Mouse (Mus musculus): Measurements from ENCODE around the gene Ndufa13.

DNA sequence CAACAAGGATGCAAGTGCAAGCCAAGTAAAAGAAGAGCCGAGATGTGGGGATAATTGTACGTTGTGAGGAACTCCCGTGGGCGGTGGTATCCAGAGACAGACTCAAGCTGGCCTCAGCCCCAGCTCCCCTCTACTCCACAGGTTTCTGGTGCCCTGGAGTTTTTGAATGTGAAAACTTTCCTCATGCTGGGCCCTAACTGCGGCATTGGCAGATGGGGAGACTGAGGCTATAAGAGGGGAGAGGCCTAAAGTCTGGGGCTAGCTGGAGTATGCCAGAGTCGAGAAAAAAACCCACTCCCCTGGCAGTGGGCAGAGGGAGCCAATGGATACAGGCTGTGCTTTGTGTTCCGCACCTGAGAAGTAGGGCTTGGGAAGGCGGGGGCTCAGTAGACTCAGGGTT, 1.7 kb upstream of the Ndufa13 start:
- TF ChIP-seq CTCF (IDR thresholded peaks at IDR 0.05; ENCODE audit: control insufficient read depth, insufficient read depth, insufficient read length) (no peak), MAX (IDR thresholded peaks at IDR 0.05) (no peak), MYOG (IDR thresholded peaks at IDR 0.05; ENCODE audit: control insufficient read depth, extremely low read depth, insufficient read length) (no peak), USF1 (IDR thresholded peaks at IDR 0.05; ENCODE audit: low read depth) (no peak), CEBPB (IDR thresholded peaks at IDR 0.05; ENCODE audit: low read depth) (no peak), MYOD1 (IDR thresholded peaks at IDR 0.05; ENCODE audit: control insufficient read depth, insufficient read length, low read depth) (no peak)

All from C2C12 (cell line).